Mouse (Mus musculus): ENCODE data around the gene Nol10. TPM values are rescaled to one million over a fixed set of nuclear protein-coding genes. Genes with fewer than 3 reads are reported as not detected.
A peak's percentile ranks its signal among the peaks of the same experiment; 100 is the strongest.

The Nol10 gene
- total RNA-seq, 2 experiments from 2014 or later = 19.7 to 20.9 TPM

- no peak for DNase-seq
Measured at GRCm38 (mm10) chr12:17362316-17362715, 14.1 kb downstream of the Nol10 start.

GRCm38 (mm10) chr12:17366981-17367380 is 18.7 kb downstream of the Nol10 start:
- peak; percentile 51 to 62 for DNase-seq

- DNase-seq = no peak
Measured at GRCm38 (mm10) chr12:17369111-17369510, 20.9 kb downstream of the Nol10 start.

- no peak for DNase-seq
Measured at GRCm38 (mm10) chr12:17369551-17370325, 21.5 kb downstream of the Nol10 start.

- no peak for DNase-seq
Measured at GRCm38 (mm10) chr12:17371589-17372235, 23.5 kb downstream of the Nol10 start.

GRCm38 (mm10) chr12:17372696-17373095 is 24.4 kb downstream of the Nol10 start:
- DNase-seq = no peak

- DNase-seq = no peak
Measured at GRCm38 (mm10) chr12:17373470-17373975, 25.3 kb downstream of the Nol10 start.

- DNase-seq = no peak
Measured at GRCm38 (mm10) chr12:17375243-17375642, 27.0 kb downstream of the Nol10 start.

GRCm38 (mm10) chr12:17376521-17376920 is 28.3 kb downstream of the Nol10 start:
- DNase-seq = no peak

- no peak for DNase-seq
Measured at GRCm38 (mm10) chr12:17380991-17381390, 32.7 kb downstream of the Nol10 start.

GRCm38 (mm10) chr12:17382759-17383158 is 34.5 kb downstream of the Nol10 start:
- DNase-seq = no peak

GRCm38 (mm10) chr12:17386896-17387295 is 38.6 kb downstream of the Nol10 start:
- DNase-seq = no peak

- no peak for DNase-seq
Measured at GRCm38 (mm10) chr12:17387332-17388135, 39.3 kb downstream of the Nol10 start.

GRCm38 (mm10) chr12:17388136-17388437 is 39.8 kb downstream of the Nol10 start:
- DNase-seq = no peak

GRCm38 (mm10) chr12:17390036-17390435 is 41.8 kb downstream of the Nol10 start:
- no peak for DNase-seq

- no peak for DNase-seq
Measured at GRCm38 (mm10) chr12:17390510-17390909, 42.3 kb downstream of the Nol10 start.

GRCm38 (mm10) chr12:17393148-17393547 is 44.9 kb downstream of the Nol10 start:
- DNase-seq = no peak

GRCm38 (mm10) chr12:17397150-17397549 is 48.9 kb downstream of the Nol10 start:
- DNase-seq = no peak

- DNase-seq = no peak
Measured at GRCm38 (mm10) chr12:17401419-17401818, 53.2 kb downstream of the Nol10 start.

GRCm38 (mm10) chr12:17402116-17402515 is 53.9 kb downstream of the Nol10 start:
- DNase-seq = no peak

GRCm38 (mm10) chr12:17403998-17404397 is 55.7 kb downstream of the Nol10 start:
- DNase-seq = no peak

- DNase-seq = no peak
Measured at GRCm38 (mm10) chr12:17406825-17407224, 58.6 kb downstream of the Nol10 start.

- no peak for DNase-seq
Measured at GRCm38 (mm10) chr12:17408312-17408711, 60.1 kb downstream of the Nol10 start.
